Mouse (Mus musculus) kidney, postnatal 36 days (tissue): ENCODE measurements around the gene Cpm.
"Not testable (repeated sequence)": the region's sequence is repeated elsewhere in the genome, so short reads cannot be mapped to it uniquely, and the experiment has no call there.

Experiments used
- DNase-seq, 2 experiments: peaks; one replicate each; pipeline ENCODE4 v3.0.0; 2021 to 2022; ENCODE audit warnings: mixed read lengths in 2 of 2

The Cpm gene

GRCm38 (mm10) chr10:117690770-117691296 lies 61.5 kb downstream of the Cpm start:
- no peak for DNase-seq

GRCm38 (mm10) chr10:117691389-117691968 lies 62.2 kb downstream of the Cpm start:
- DNase-seq: no peak

GRCm38 (mm10) chr10:117692173-117692572 lies 62.9 kb downstream of the Cpm start:
- no peak for DNase-seq

GRCm38 (mm10) chr10:117692953-117693352 lies 63.7 kb downstream of the Cpm start:
- DNase-seq: no peak

GRCm38 (mm10) chr10:117694255-117694953 lies 65.1 kb downstream of the Cpm start:
- no peak for DNase-seq

GRCm38 (mm10) chr10:117695027-117695426 lies 65.7 kb downstream of the Cpm start:
- no peak for DNase-seq

- DNase-seq: no peak
These were observed 66.3 kb downstream of the Cpm start for GRCm38 (mm10) chr10:117695605-117696004.

- DNase-seq: no peak
These were observed 66.9 kb downstream of the Cpm start for GRCm38 (mm10) chr10:117696021-117696826.

GRCm38 (mm10) chr10:117696827-117697560 lies 67.7 kb downstream of the Cpm start:
- no peak for DNase-seq

GRCm38 (mm10) chr10:117697561-117698115 lies 68.3 kb downstream of the Cpm start:
- no peak for DNase-seq

GRCm38 (mm10) chr10:117698313-117699138 lies 69.2 kb downstream of the Cpm start:
- no peak for DNase-seq

- DNase-seq: no peak
These were observed 70.6 kb downstream of the Cpm start for GRCm38 (mm10) chr10:117699914-117700313.

GRCm38 (mm10) chr10:117700450-117700849 lies 71.2 kb downstream of the Cpm start:
- no peak for DNase-seq

- no peak for DNase-seq
These were observed 71.9 kb downstream of the Cpm start for GRCm38 (mm10) chr10:117701034-117701829.

GRCm38 (mm10) chr10:117702024-117702833 lies 72.9 kb downstream of the Cpm start:
- DNase-seq: no peak

- no peak for DNase-seq
These were observed 74.2 kb downstream of the Cpm start for GRCm38 (mm10) chr10:117703506-117703905.

GRCm38 (mm10) chr10:117704314-117704963 lies 75.1 kb downstream of the Cpm start:
- DNase-seq: not testable (repeated sequence)

- no peak for DNase-seq
These were observed 75.7 kb downstream of the Cpm start for GRCm38 (mm10) chr10:117704964-117705335.

GRCm38 (mm10) chr10:117705806-117706205 lies 76.5 kb downstream of the Cpm start:
- no peak for DNase-seq
